Mouse (Mus musculus) heart, postnatal 36 days (tissue): ENCODE measurements around the gene Atg13. TPM values are rescaled to one million over a fixed set of nuclear protein-coding genes. Genes with fewer than 3 reads are reported as not detected.

ENCODE experiments used
- total RNA-seq, 2 experiments: library from RNA; stranded (reverse); gene quantifications; 2 replicates each; pipeline ENCODE4 v1.2.3; 2021

Atg13 gene
- total RNA-seq, 2 experiments from 2014 or later, result 49.4 to 54.1 TPM

Other genes starting within 250 kb of the Atg13 start
- 10 to 100 TPM; 46.9 to 53.5 TPM for gene Ckap5, start 183.8 kb downstream of the Atg13 start, total RNA-seq
- not detected for gene F2, start 74.2 kb downstream of the Atg13 start, total RNA-seq
- 1 to 10 TPM; 3.5 to 4.2 TPM for gene Zfp408, start 60.8 kb downstream of the Atg13 start, total RNA-seq
- gene Arhgap1, start 60.7 kb downstream of the Atg13 start, total RNA-seq, result 10 to 100 TPM; 23.6 to 27.3 TPM
- gene Harbi1, start 276 bp upstream of the Atg13 start, total RNA-seq, result 1 to 10 TPM; 7.3 to 7.6 TPM
- 10 to 100 TPM; 14.2 to 18.0 TPM for gene Ambra1, start 19.6 kb upstream of the Atg13 start, total RNA-seq
- gene Chrm4, start 216.7 kb upstream of the Atg13 start, total RNA-seq, result not detected
- gene Mdk, start 221.7 kb upstream of the Atg13 start, total RNA-seq, result 1 to 10 TPM; 2.4 to 3.9 TPM
- not detected for gene Gm9821, start 235.1 kb upstream of the Atg13 start, total RNA-seq